Mouse (Mus musculus) heart, postnatal 25 days (tissue): Measurements from ENCODE around the gene Gm20388. TPM values are rescaled to one million over a fixed set of nuclear protein-coding genes. Genes with fewer than 3 reads are reported as not detected.
A peak's percentile ranks its signal among the peaks of the same experiment; 100 is the strongest.

Experiments
- DNase-seq: peaks from one replicate; pipeline ENCODE4 v3.0.0; 2022; ENCODE audit warnings: low spot score
- intact Hi-C: fragments of 180-260 bp; cut with DNase I; formaldehyde crosslinking; loops from one replicate; pipeline ENCODE4 v1.15.1; 2025
- total RNA-seq, 2 experiments: library from RNA; stranded (reverse); gene quantifications; 2 replicates each; pipeline ENCODE4 v1.2.3; 2021

Gene Gm20388
- total RNA-seq, 2 experiments from 2014 or later, result 2.7 TPM; not detected in 1

- no peak for DNase-seq
- intact Hi-C loops, result no loop called here
Measured at GRCm38 (mm10) chr8:120063326-120063725, 152.7 kb downstream of the Gm20388 start.

GRCm38 (mm10) chr8:120065611-120066010 is 155.0 kb downstream of the Gm20388 start:
- no peak for DNase-seq
- intact Hi-C loops, result no loop called here

- DNase-seq, result no peak
- intact Hi-C loops, result no loop called here
Measured at GRCm38 (mm10) chr8:120066226-120066625, 155.6 kb downstream of the Gm20388 start.

- DNase-seq, result peak; percentile 78
- intact Hi-C loops, result no loop called here
Measured at GRCm38 (mm10) chr8:120067936-120068668, 157.5 kb downstream of the Gm20388 start.

GRCm38 (mm10) chr8:120071684-120072083 is 161.0 kb downstream of the Gm20388 start:
- intact Hi-C loops, result loop anchor here (1.0 to 2.0 kb wide), 2 partner anchors 81 to 127 kb away; no protein-coding TSS in a partner anchor
- DNase-seq, result peak; percentile 69

GRCm38 (mm10) chr8:120072259-120072658 is 161.6 kb downstream of the Gm20388 start:
- intact Hi-C loops, result loop anchor here (2.0 kb wide), 1 partner anchor 81 kb away; no protein-coding TSS in a partner anchor
- DNase-seq, result no peak

GRCm38 (mm10) chr8:120072827-120073226 is 162.2 kb downstream of the Gm20388 start:
- DNase-seq, result peak; percentile 37
- intact Hi-C loops, result loop anchor here (2.0 kb wide), 1 partner anchor 82 kb away; no protein-coding TSS in a partner anchor

GRCm38 (mm10) chr8:120074516-120074915 is 163.9 kb downstream of the Gm20388 start:
- DNase-seq, result no peak
- intact Hi-C loops, result no loop called here

GRCm38 (mm10) chr8:120075347-120075746 is 164.7 kb downstream of the Gm20388 start:
- intact Hi-C loops, result loop anchor here (5.0 kb wide), 1 partner anchor 293 kb away; no protein-coding TSS in a partner anchor

GRCm38 (mm10) chr8:120078080-120078479 is 167.4 kb downstream of the Gm20388 start:
- intact Hi-C loops, result loop anchor here (2.0 to 5.0 kb wide), 2 partner anchors 133 to 296 kb away; no protein-coding TSS in a partner anchor
- DNase-seq, result peak; percentile 41

More at GRCm38 (mm10) chr8:120075347-120075746, 164.7 kb downstream of the Gm20388 start:
- no peak for DNase-seq

- intact Hi-C loops, result loop anchor here (2.0 to 5.0 kb wide), 2 partner anchors 135 to 297 kb away; no protein-coding TSS in a partner anchor
- DNase-seq, result no peak
Measured at GRCm38 (mm10) chr8:120079361-120079760, 168.7 kb downstream of the Gm20388 start.

- no peak for DNase-seq
- intact Hi-C loops, result no loop called here
Measured at GRCm38 (mm10) chr8:120083261-120083660, 172.6 kb downstream of the Gm20388 start.

GRCm38 (mm10) chr8:120084783-120085182 is 174.1 kb downstream of the Gm20388 start:
- intact Hi-C loops, result no loop called here
- no peak for DNase-seq

- intact Hi-C loops, result no loop called here
- no peak for DNase-seq
Measured at GRCm38 (mm10) chr8:120089511-120089910, 178.9 kb downstream of the Gm20388 start.

GRCm38 (mm10) chr8:120091032-120091431 is 180.4 kb downstream of the Gm20388 start:
- intact Hi-C loops, result no loop called here
- no peak for DNase-seq

- no peak for DNase-seq
- intact Hi-C loops, result no loop called here
Measured at GRCm38 (mm10) chr8:120093103-120093502, 182.5 kb downstream of the Gm20388 start.

- DNase-seq, result no peak
- intact Hi-C loops, result no loop called here
Measured at GRCm38 (mm10) chr8:120094801-120095200, 184.2 kb downstream of the Gm20388 start.

- intact Hi-C loops, result no loop called here
- no peak for DNase-seq
Measured at GRCm38 (mm10) chr8:120096486-120096885, 185.8 kb downstream of the Gm20388 start.

GRCm38 (mm10) chr8:120100388-120101067 is 189.9 kb downstream of the Gm20388 start:
- no peak for DNase-seq
- intact Hi-C loops, result no loop called here

GRCm38 (mm10) chr8:120101068-120101972 is 190.7 kb downstream of the Gm20388 start, which contains the start of gene Zdhhc7:
Gene Zdhhc7, minus strand, starts transcription at chr8:120101482.
- intact Hi-C loops, result no loop called here
- peak; percentile 79 for DNase-seq
